Mouse (Mus musculus) layer of hippocampus, adult 18-20 months (tissue): ENCODE measurements at regions not wholly inside any gene's neighbourhood (a gene's known extent, or its start where the extent isn't known, plus 50 kb on each side); places are given as distances from the start of the nearest gene placed in this dataset.
"Not testable (repeated sequence)": the region's sequence is repeated elsewhere in the genome, so short reads cannot be mapped to it uniquely, and the experiment has no call there.

Experiments used
- DNase-seq, 2 experiments: peaks; one replicate each; pipeline ENCODE4 v3.0.0; 2022; ENCODE audit warnings: low spot score in 2 of 2

GRCm38 (mm10) chr13:97489721-97490120 lies 248.8 kb downstream of the Enc1 start:
- DNase-seq, result no peak

DNA sequence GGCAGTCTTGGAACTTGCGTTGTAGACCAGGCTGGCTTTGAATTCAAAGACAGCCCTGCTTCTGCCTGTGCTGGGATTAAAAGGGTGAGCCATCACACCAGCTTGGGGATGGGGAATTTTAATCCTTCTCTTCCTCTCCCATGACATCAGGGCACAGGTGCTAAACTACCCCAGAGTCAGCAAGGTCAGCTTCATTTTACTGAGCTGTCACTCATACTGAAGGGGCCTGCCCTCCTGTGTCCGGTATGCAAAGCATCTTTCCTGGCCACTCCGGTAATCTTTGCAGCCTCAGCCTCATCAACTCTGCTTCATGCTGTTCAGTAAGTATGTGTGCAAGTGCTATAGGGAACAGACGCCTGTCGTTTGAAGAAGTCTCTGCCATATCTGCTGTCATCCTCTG lies 248.1 kb downstream of the Enc1 start:
- DNase-seq, result no peak

- no peak for DNase-seq
Observed at GRCm38 (mm10) chr13:97488518-97488917, 247.6 kb downstream of the Enc1 start.

- no peak for DNase-seq
Observed at GRCm38 (mm10) chr13:97487746-97488473, 247.0 kb downstream of the Enc1 start.

DNA sequence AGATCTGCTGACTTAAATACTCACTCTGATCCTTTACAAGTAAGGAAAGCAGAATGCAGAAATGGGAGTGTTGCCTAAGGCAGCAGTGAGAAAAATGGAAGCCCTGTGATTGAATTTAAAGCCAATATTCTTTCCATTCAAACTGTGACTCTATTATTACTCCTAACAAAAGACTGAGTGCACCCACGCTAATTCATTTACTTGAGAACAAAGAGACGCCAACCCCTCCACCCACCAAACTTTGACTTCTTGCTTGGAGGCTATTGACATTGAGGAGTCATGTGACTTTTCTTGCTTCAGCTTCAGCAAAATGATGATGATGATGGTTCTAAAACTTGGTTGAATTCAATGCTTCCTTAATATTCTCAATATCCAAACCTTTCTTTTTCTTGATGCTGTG lies 245.6 kb downstream of the Enc1 start:
- no peak for DNase-seq

- no peak for DNase-seq
Observed at GRCm38 (mm10) chr13:97485886-97486285, 245.0 kb downstream of the Enc1 start.

GRCm38 (mm10) chr13:97484808-97485545 lies 244.1 kb downstream of the Enc1 start:
- DNase-seq, result no peak

GRCm38 (mm10) chr13:97483681-97484080 lies 242.8 kb downstream of the Enc1 start:
- DNase-seq, result no peak

GRCm38 (mm10) chr13:97482439-97482946 lies 241.6 kb downstream of the Enc1 start:
- DNase-seq, result no peak

DNA sequence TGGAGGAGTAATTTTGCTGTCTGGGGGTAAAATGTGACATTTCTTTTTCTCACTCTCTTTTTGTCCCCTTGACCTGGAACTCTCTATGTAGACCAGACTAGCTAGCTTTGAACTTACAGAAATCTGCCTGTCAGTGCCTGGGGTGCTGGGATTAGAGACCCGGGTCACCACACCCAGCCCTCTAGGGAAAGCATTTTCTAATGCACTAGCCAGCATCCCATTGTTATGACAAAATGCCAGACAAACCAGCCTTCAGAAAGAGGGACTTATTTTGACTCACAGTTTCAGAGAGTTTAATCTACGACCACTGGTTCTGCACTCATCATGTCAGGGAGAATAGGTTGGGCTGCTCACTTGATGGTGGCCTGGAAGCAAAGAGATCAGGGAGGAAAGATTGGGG lies 240.4 kb downstream of the Enc1 start:
- DNase-seq, result no peak

DNA sequence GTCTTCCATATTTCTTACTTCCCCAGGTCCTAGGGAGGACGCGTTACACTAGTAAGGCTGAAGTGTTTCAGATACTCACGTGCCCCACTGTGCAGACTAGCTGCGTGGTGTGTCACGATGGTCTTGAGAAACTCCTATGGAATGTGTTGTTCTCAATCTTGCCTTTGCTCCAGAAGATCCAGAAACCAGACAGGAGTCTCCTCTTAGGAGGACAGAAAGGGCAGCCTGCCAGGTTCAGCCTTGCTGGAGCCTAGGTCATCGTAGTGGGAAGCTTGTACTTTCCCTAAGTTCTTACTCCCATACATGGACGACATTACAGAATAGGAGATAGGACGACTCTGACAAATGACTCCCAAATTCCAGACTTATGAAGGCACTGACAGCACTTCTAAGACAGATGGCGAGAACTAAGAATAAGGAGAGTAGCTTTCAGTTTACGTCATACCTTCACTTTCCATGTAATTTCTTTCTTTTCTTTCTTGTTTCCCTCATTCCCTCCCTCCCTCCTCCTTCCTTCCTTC lies 238.2 kb downstream of the Enc1 start:
- DNase-seq, result no peak

DNA sequence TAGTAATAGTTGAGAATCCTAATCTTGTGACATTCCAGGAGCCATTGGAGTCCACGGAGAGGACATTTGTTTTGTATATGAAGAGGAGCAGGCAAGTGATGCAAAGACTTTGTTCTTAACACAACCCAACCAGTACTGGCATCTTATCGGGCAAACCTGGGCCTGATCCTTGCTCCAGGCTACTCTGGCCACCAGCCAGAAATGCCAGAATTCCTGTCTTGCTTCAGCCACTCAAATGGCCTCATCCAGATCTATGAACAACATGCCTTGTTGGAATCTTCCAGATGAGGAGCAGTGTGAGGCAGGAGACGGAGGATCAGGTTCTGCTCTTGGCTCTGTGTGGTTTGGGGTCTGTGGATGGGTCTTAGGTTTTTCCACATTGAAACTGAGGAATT lies 233.1 kb downstream of the Enc1 start:
- DNase-seq, result no peak

DNA sequence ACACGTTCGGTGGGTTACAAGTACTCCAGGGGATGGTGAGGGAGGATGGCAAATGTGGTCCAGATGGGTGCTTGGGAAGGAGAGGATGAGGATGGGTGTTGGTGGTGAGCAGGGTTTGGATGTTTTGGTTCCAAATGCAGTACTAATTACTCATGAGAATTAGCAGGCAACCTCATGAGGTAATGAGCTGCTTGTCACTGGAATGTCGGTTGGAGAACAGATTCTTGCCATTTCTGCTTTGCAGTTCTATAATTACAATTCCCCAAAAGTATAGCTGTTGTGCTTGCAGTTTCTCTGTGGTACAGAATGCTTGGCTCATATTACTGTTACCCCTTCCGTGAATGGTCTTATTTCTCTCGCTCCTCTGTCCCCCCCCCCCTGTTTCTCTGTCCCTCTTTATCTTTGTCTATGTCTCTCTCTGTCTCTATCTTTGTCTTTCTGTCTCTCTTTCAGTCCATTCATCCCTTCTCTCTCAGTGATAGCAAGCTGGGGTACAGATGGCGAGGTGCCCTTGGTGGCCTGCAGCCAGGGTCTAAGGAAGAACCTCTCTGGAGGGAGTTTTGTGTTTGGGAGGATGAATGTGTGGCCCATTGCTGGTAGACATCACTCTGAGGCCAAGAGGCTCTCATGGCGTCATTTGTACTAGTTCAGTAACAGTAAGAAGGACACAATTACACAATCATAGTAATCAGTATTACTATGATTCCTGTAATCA lies 232.5 kb downstream of the Enc1 start:
- no peak for DNase-seq

DNA sequence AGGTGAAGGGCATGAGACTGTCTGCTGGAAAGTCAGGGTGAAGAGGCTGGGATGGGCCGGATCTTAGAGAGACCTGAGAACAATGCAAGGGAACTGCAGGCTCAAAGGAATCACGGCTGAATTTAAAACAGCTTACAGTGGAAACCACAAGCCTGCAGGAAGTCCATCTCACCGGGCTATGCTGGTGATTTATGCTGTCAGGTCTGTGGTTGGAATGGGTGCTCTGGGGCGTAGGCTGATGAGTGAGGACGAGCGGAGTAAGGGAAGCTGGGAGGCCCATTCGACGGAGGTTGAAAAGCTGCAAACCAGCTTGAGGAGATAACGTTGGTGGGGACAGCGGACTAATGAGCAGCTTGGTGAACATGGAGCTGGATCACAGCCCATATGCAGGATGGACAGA lies 229.1 kb downstream of the Enc1 start:
- DNase-seq, result no peak

DNA sequence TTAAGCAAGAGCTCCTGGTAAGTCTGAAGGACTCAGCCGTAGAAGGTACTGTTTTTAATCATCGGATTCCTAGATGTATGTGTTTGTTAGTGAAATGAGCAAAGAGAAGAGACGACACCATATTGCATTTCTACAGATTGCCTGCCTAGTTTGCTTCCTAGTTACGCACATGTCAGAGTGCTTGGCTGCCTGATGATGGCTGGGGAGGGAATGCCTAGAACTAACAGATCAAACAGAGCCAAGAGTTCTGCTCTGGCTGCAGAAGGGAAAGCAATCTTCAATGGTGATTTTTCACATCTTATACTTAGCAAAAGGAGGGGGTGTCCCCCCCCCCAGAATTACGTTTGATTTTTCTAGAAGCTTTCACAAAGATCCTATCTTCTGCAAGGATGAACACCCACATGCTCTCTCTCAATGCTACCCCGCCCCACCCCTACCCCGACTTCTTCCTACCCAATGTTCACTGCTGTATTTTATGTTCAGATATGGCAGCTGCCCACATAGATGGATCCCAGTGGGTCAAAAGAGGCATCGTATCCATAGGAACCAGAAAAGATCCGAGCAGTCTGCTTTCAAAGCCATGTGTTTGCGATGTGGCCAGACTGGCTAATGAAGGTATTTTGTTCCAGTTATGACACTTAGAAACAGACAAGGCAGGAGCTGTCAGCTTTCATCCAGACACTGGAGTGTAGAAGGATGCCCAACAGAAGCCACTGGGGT lies 228.1 kb downstream of the Enc1 start:
- DNase-seq, result peak in 1 of 2 experiments; percentile 52

DNA sequence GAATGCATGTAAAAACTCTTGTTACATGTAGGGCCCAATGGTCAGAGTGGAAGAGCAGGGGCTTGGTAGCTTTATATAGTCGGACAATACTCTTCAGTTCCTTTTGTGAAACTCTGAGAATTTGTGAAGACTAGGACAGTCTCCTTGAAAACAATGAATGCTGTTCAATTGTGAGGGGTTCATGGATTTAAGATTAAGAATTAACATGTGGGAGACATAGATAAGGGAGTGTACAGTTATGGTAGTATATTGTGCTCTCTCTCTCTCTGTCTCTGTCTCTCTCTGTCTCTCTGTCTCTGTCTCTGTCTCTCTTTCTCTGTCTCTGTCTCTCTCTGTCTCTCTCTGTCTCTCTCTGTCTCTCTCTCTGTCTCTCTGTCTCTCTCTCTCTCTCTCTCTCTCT lies 225.7 kb downstream of the Enc1 start:
- not testable (repeated sequence) for DNase-seq

GRCm38 (mm10) chr13:97463798-97464197 lies 222.9 kb downstream of the Enc1 start:
- DNase-seq, result no peak

DNA sequence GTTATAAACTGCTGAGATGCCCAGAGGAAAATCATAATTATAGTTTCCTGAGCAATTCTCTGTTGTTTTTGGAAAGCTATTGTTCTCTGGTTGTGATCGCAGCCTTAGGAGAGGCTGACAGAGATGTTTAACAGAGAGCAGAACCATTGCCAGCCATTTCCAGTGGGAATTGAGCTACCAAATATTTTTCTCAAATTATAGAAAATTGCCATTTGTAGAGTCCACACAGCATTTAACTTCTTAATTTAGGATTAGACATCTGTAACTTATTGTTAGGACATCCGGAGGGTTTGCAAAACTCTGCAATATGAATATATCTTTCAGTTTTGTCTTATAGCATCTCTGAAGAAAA lies 222.0 kb downstream of the Enc1 start:
- no peak for DNase-seq

DNA sequence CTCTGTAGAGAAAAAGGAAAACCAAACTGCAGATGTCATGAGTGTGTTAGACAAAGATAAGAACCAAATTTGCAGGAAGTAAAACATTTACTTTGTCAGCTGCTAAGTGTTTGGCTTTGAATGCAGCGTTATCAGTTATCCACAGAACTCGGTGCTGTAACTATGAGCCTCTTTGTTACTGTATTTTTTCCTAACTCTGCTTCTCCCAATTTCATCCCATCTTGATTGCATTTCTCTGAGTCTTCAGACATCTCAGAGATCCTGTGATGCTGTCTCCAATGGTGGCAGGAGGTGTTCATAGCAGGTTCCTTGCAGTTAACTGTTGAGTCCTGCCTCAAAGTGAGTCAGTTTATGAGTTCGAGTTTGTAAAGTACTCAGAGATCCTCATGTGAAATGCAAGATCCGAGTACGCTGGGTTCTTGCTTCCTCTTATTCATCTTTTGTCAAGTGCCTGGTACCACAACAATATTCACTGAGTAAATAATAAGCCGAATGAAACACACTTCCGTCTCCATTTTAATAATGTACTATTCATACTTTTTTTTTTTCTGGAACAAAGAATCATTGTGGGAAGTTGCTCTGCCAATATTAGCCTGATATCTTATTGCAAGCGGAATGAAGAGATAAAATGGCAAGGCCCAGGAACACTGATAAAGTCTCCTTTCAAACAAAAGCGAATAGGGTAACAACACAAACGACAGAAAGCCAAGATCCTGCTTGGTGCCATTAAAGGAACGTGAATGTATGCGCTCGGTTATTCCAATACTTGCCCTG lies 221.4 kb downstream of the Enc1 start:
- no peak for DNase-seq

DNA sequence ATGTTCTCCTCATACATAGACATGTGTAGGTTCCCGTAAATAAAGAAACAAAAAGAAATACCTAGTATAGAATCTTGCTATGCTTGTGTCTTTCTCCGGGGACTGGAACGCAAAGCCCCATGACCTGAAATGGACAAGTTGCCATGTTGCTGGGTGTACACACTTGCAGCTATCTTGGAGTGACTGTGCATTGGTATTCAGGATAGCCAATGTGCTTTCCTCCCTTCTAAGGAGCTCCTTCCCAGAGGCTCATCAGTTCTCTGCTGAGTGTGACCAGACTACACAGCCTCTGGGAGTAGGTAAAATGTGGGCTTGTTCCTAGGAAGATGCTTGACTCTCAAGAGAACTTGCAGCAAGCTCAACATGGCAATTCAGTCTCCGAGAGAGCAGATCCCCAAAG lies 220.3 kb downstream of the Enc1 start:
- DNase-seq, result no peak
